Mouse (Mus musculus): ENCODE results near the gene Amd1. TPM values are rescaled to one million over a fixed set of nuclear protein-coding genes. Genes with fewer than 3 reads are reported as not detected.

Amd1 gene
- polyA plus RNA-seq, 1 experiment = 105 TPM

DNA sequence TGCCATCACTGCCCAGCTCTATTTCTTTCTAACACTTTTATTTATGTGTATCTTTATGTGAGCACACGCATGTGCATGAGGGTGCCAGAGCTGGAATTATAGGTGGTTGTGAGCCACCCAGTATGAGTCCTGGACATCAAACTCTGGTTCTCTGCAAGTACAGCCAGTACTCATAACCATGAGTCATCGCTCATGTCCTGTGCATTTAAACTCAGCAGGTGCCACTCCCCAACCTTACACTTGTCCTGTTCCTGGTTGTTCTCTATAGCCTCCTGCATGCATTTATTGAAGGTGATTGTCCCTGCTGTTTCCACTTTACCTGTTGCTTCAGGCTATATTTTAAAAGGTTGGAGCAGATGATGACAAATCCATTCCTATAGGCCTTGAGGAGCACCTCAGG, 20.4 kb downstream of the Amd1 start:
- Histone ChIP-seq H3K4me3 (ENCODE audit: insufficient read depth, low read length) (no peak overlapping the region), H3K4me1 (ENCODE audit: control insufficient read depth, insufficient read depth, low read length) (peaks cover 4% of the 10 kb centered on the region; the same call in 1 of the 2 replicates), H3K27ac (ENCODE audit: insufficient read depth, low read length) (no peak overlapping the region)
- TF ChIP-seq POLR2A (IDR thresholded peaks at IDR 0.05; ENCODE audit: extremely low read depth, insufficient read depth, low read length) = no peak
- no peak for TF ChIP-seq CTCF (IDR thresholded peaks at IDR 0.05; ENCODE audit: extremely low read depth, insufficient read depth, low read length)

DNA sequence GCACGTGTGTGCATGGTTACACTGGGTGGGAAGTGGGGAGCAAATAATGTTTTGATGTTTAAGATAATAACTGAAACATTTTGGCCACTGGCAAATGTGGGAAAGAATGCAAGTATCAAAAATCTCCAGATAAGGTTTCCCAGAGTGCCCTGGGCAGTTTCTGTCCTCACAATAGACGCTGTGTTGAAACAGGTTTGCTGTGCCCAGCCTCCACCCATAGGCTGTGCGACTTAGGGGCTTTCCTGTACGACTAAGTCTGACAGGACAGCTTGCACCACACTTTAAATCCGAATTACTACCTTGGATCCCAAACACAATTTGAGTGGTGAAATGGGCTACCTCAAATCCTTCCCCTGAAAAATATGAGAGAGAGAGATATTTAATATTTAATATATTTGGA, 23.7 kb downstream of the Amd1 start:
- H3K4me3 ChIP-seq (ENCODE audit: insufficient read depth, low read length) = no peak overlapping the region
- H3K27ac ChIP-seq (ENCODE audit: insufficient read depth, low read length) = no peak overlapping the region
- H3K4me1 ChIP-seq (ENCODE audit: control insufficient read depth, insufficient read depth, low read length) = no peaks in the 10 kb centered on the region
- no peak for TF ChIP-seq CTCF (IDR thresholded peaks at IDR 0.05; ENCODE audit: extremely low read depth, insufficient read depth, low read length)

DNA sequence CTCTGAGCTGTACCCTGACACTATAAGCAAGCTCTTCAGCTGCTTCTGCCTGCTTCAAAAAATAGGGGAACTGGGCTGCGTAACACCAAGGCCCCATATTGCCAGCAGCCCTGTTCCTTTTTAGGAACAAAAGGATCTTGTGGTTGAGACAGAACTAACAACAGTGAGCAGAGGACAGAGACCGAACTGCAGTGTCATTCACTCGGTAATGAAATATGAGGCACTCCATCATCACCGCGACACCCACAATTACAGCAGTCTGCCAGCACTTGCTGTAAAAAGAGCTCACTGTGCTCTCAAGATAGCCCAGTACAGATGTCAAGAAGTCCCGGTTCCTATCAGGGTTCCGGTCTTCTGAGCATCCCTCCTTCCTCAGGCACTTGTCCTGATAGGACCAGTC, 26.0 kb downstream of the Amd1 start:
- no peaks in the 10 kb centered on the region for H3K4me1 ChIP-seq (ENCODE audit: control insufficient read depth, insufficient read depth, low read length)
- H3K4me3 ChIP-seq (ENCODE audit: insufficient read depth, low read length) = no peak overlapping the region
- no peak for TF ChIP-seq POLR2A (IDR thresholded peaks at IDR 0.05; ENCODE audit: extremely low read depth, insufficient read depth, low read length)
- no peak for TF ChIP-seq CTCF (IDR thresholded peaks at IDR 0.05; ENCODE audit: extremely low read depth, insufficient read depth, low read length)
- no peak overlapping the region for H3K27ac ChIP-seq (ENCODE audit: insufficient read depth, low read length)

DNA sequence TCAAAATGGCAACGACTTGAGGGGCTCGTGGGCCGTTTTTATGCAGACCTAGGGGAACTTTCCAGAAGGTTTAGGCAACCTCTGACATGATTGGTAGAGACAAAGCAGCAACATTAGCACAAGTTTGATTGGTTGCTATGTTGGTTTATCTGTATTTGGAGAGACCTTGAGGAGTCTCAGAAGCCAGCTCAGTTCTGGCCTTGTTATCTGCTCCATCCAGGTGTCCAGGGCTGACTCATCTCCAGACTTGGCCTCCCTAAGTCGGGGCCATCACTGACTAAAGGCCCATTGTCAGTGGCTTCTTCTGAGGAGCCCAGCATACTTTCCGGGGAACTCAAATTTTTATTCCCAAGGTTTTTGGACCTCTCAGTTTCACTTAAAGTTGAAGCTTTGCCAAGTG, 28.0 kb downstream of the Amd1 start:
- Histone ChIP-seq H3K4me3 (ENCODE audit: insufficient read depth, low read length) (no peak overlapping the region), H3K4me1 (ENCODE audit: control insufficient read depth, insufficient read depth, low read length) (no peaks in the 10 kb centered on the region), H3K27ac (ENCODE audit: insufficient read depth, low read length) (no peak overlapping the region)
- TF ChIP-seq POLR2A (IDR thresholded peaks at IDR 0.05; ENCODE audit: extremely low read depth, insufficient read depth, low read length) (no peak), CTCF (IDR thresholded peaks at IDR 0.05; ENCODE audit: extremely low read depth, insufficient read depth, low read length) (no peak)

DNA sequence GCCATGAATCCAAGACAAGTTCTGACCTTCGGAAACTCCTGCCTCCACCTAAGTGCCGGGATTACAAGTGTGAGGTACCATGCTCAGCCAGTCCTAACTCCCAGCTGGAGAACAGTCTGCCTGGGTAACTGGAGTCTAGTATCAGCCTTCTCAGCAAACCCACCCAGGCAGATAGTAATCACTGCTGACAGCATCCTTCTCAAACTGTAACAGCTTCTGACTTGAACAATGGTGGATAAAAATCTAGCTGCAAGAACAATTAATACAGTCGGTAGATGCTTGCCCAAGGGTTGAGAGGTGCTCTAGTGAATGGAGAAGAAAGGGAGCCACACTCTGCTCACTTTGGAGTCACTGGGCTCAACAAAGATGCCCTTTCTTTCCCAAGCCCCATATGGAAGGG, 30.8 kb downstream of the Amd1 start:
- Histone ChIP-seq H3K27ac (ENCODE audit: insufficient read depth, low read length) (no peak overlapping the region), H3K4me1 (ENCODE audit: control insufficient read depth, insufficient read depth, low read length) (no peaks in the 10 kb centered on the region), H3K4me3 (ENCODE audit: insufficient read depth, low read length) (no peak overlapping the region)
- no peak for TF ChIP-seq CTCF (IDR thresholded peaks at IDR 0.05; ENCODE audit: extremely low read depth, insufficient read depth, low read length)
- no peak for TF ChIP-seq POLR2A (IDR thresholded peaks at IDR 0.05; ENCODE audit: extremely low read depth, insufficient read depth, low read length)

DNA sequence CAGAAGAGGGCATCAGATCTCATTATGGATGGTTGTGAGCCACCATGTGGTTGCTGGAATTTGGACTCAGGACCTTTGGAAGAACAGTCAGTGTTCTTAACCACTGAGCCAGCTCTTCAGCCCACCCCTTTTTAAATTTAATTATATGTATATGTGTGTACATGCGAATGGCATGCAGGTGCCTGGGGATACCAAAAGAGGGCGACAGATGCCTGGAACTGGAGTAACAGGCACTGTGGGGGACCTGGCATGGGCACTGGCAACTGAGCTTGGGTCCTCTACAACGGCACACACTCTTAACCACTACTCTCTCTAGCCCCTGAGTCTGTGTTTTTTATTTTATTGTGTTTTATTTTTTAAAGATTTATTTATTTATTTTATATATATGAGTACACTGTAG, 37.1 kb downstream of the Amd1 start:
- no peak overlapping the region for H3K27ac ChIP-seq (ENCODE audit: insufficient read depth, low read length)
- no peak for TF ChIP-seq POLR2A (IDR thresholded peaks at IDR 0.05; ENCODE audit: extremely low read depth, insufficient read depth, low read length)
- TF ChIP-seq CTCF (IDR thresholded peaks at IDR 0.05; ENCODE audit: extremely low read depth, insufficient read depth, low read length) = no peak
- no peaks in the 10 kb centered on the region for H3K4me1 ChIP-seq (ENCODE audit: control insufficient read depth, insufficient read depth, low read length)
- no peak overlapping the region for H3K4me3 ChIP-seq (ENCODE audit: insufficient read depth, low read length)

DNA sequence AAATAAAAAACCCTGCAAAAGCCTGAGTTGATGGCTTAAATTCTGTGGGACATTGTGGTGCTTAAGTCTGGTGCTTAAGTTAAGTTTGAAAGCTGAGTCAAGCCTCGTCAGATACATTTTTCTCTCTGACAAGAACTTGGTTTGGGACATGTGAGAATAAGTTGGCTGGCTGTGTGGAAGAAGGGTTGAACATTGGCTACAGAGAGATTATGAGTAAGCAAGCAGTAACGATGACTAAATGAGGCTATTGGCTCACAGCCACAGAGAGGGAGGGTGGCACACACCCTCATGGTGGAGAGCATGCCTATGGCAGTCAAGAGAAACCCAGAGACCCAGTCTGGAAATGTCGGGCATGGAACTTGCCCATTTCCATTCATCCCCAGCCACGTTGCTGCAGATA, 38.3 kb downstream of the Amd1 start:
- Histone ChIP-seq H3K27ac (ENCODE audit: insufficient read depth, low read length) (no peak overlapping the region), H3K4me1 (ENCODE audit: control insufficient read depth, insufficient read depth, low read length) (no peaks in the 10 kb centered on the region), H3K4me3 (ENCODE audit: insufficient read depth, low read length) (no peak overlapping the region)
- no peak for TF ChIP-seq POLR2A (IDR thresholded peaks at IDR 0.05; ENCODE audit: extremely low read depth, insufficient read depth, low read length)
- no peak for TF ChIP-seq CTCF (IDR thresholded peaks at IDR 0.05; ENCODE audit: extremely low read depth, insufficient read depth, low read length)

DNA sequence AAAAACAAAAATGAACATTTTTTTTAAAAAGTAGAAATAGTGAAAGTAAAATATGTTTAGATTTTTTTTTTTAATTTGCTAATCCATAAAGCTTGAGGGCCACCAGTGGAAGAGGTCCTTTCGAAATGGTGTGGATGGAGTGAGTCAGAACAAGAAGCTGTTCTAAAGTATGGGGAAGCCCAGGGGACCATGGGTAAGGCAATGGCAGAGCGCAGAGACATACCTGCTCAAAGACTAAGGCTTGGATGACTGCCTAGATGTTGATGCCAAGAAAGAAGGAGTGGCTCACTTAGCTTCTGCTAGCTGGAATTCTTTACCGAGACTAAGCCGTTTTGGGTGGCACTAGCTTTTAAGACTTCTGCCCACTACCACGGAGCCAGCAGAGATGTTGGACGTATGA, 39.8 kb downstream of the Amd1 start:
- TF ChIP-seq POLR2A (IDR thresholded peaks at IDR 0.05; ENCODE audit: extremely low read depth, insufficient read depth, low read length) (no peak), CTCF (IDR thresholded peaks at IDR 0.05; ENCODE audit: extremely low read depth, insufficient read depth, low read length) (no peak)
- Histone ChIP-seq H3K4me1 (ENCODE audit: control insufficient read depth, insufficient read depth, low read length) (no peaks in the 10 kb centered on the region), H3K4me3 (ENCODE audit: insufficient read depth, low read length) (no peak overlapping the region), H3K27ac (ENCODE audit: insufficient read depth, low read length) (no peak overlapping the region)

DNA sequence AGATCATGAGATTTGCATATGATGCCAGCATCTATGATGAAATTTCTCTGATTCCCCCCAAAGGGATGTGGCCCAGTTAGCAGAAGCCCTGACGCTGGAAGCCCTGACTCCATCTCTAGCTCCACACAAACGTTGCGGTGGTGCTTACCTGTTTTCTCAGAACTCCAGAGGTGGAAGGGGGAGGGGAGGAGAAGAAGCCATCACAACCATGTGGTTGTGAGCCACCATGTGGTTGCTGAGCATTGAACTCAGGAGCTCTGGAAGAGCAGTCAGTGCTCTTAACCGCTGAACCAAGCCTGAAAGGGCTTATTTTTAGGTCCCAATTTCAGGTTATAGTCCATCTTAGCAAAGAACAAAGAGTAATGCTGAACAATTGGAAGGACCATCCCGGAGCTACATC, 41.7 kb downstream of the Amd1 start:
- Histone ChIP-seq H3K4me3 (ENCODE audit: insufficient read depth, low read length) (no peak overlapping the region), H3K27ac (ENCODE audit: insufficient read depth, low read length) (no peak overlapping the region), H3K4me1 (ENCODE audit: control insufficient read depth, insufficient read depth, low read length) (peaks cover 2% of the 10 kb centered on the region)
- no peak for TF ChIP-seq CTCF (IDR thresholded peaks at IDR 0.05; ENCODE audit: extremely low read depth, insufficient read depth, low read length)
- TF ChIP-seq POLR2A (IDR thresholded peaks at IDR 0.05; ENCODE audit: extremely low read depth, insufficient read depth, low read length) = no peak

DNA sequence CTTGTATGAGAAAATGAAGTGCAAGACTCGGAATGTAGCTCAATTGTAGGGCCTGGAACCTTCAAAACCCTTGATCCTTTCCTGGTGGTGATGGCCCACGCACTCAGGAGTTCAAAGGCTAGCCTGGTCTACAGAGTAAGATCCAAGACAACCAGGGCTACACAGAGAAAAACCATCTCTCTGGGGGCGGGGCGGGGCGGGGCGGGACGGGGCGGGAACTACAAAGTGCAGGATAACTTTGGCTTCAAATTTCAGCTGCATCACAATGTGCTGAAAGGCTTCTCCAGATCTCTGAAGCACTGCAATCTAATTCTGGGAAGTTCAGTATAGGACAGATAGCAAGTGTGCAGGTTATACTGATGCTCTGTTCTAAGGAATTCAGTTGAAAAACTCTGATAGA, 42.4 kb downstream of the Amd1 start:
- no peak for TF ChIP-seq CTCF (IDR thresholded peaks at IDR 0.05; ENCODE audit: extremely low read depth, insufficient read depth, low read length)
- no peak overlapping the region for H3K27ac ChIP-seq (ENCODE audit: insufficient read depth, low read length)
- H3K4me3 ChIP-seq (ENCODE audit: insufficient read depth, low read length) = no peak overlapping the region
- peaks cover 2% of the 10 kb centered on the region for H3K4me1 ChIP-seq (ENCODE audit: control insufficient read depth, insufficient read depth, low read length)

DNA sequence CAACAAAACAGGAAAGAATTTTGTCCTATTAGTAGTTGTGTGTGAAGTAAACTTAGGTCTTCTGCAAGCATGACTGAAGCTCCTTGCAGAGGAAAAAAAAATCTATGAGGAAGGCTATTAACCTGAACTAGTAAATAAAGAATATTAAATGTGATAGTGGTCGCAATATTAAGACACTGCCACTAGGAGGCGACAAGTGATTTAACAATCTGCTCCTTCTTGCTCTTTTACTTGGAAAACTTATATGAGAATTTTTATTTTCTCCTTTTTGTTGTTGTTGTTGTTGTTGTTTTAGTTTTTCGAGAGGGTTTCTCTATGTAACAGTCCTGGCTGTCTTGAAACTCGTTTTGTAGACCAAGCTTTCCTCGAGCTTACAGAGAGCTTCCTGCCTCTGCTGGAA, 43.0 kb downstream of the Amd1 start:
- Histone ChIP-seq H3K4me3 (ENCODE audit: insufficient read depth, low read length) (no peak overlapping the region), H3K27ac (ENCODE audit: insufficient read depth, low read length) (no peak overlapping the region), H3K4me1 (ENCODE audit: control insufficient read depth, insufficient read depth, low read length) (peaks cover 2% of the 10 kb centered on the region)
- TF ChIP-seq CTCF (IDR thresholded peaks at IDR 0.05; ENCODE audit: extremely low read depth, insufficient read depth, low read length) = no peak
- TF ChIP-seq POLR2A (IDR thresholded peaks at IDR 0.05; ENCODE audit: extremely low read depth, insufficient read depth, low read length) = no peak

Measured in cortical plate, adult 2 months (tissue).